Mouse (Mus musculus): ENCODE results near the gene Ggta1. TPM values are rescaled to one million over a fixed set of nuclear protein-coding genes. Genes with fewer than 3 reads are reported as not detected.

Ggta1 gene
- polyA plus RNA-seq (2015; fragmentation: Nextera tagmentation; extraction: Ambion mirVana): 17.9 and 19.9 TPM in 2 replicates

GRCm38 (mm10) chr2:35462791-35463281 lies at the start of gene Ggta1:
TSS of gene Ggta1 (minus strand) at chr2:35463231.

GRCm38 (mm10) chr2:35397096-35397495 lies 65.9 kb downstream of the Ggta1 start, which contains the start of gene 4930402F06Rik:
TSS of gene 4930402F06Rik (minus strand) at chr2:35397175.

DNA sequence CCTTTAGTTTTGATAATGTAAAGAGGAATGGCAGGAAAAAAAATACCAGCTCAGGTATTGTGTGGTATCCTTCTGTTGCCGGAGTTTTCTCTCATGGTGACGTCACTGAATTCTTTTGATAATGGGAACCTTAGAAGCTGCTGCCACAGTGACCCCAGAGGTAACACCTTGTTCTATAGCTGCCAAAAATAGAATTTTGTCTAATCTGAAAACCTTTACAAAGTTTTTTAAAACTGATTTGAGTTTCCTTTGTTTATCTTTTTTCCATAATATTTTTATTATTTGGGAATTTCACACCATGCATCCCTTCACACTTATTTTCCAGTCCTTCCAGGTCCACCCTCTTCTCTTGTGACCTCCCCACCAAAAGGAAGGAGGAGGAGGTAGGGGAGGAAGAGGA lies 95.4 kb downstream of the Ggta1 start, which contains the start of gene 4930568D16Rik:
TSS of gene 4930568D16Rik (minus strand) at position 101 of the 400 bp plus-strand sequence.

Other genes starting within 250 kb of the Ggta1 start
- gene Gsn, start 206.9 kb downstream of the Ggta1 start, polyA plus RNA-seq (2015; fragmentation: Nextera tagmentation; extraction: Ambion mirVana): 362 and 480 TPM in 2 replicates
- gene Stom, start 126.3 kb downstream of the Ggta1 start, polyA plus RNA-seq (2015; fragmentation: Nextera tagmentation; extraction: Ambion mirVana): 45.2 and 56.0 TPM in 2 replicates
- gene 4930568D16Rik, start 95.5 kb downstream of the Ggta1 start, polyA plus RNA-seq (2015; fragmentation: Nextera tagmentation; extraction: Ambion mirVana): not detected in 2 replicates
- not detected in 2 replicates for gene 4930402F06Rik, start 66.1 kb downstream of the Ggta1 start, polyA plus RNA-seq (2015; fragmentation: Nextera tagmentation; extraction: Ambion mirVana)
- 51.0 and 54.0 TPM in 2 replicates for gene Dab2ip, start 95.0 kb upstream of the Ggta1 start, polyA plus RNA-seq (2015; fragmentation: Nextera tagmentation; extraction: Ambion mirVana)

Data from skeletal muscle tissue, postnatal 0 days (tissue).